Mouse (Mus musculus) left cerebral cortex, adult 6 months (tissue): Measurements from ENCODE around the gene Icam5. TPM values are rescaled to one million over a fixed set of nuclear protein-coding genes. Genes with fewer than 3 reads are reported as not detected.

Experiments used
- long read RNA-seq, 2 experiments: library from polyadenylated mRNA; unstranded; transcript quantifications; one replicate each; pipeline ENCODE4 v2.0.0; 2019 to 2020
- polyA plus RNA-seq: library from polyadenylated mRNA; unstranded; fragments of <200 nt; fragmentation: Nextera tagmentation; gene quantifications from 2 replicates; pipeline ENCODE4 v1.2.3, GENCODE M21; 2021

The Icam5 gene
- polyA plus RNA-seq, result 68.4 and 74.1 TPM in 2 replicates
- long read RNA-seq, experiment 1, transcript Icam5-201 (11 exons, 2,947 nt), result major isoform, 412 of 642 reads
- long read RNA-seq, experiment 1, partial matches to known transcripts, result 172 of 642 reads
- long read RNA-seq, experiment 1, other reads (novel, unspliced or antisense), result 58 of 642 reads
- long read RNA-seq, experiment 2, transcript Icam5-201 (11 exons, 2,947 nt), result major isoform, 66 of 152 reads
- long read RNA-seq, experiment 2, partial matches to known transcripts, result 76 of 152 reads
- long read RNA-seq, experiment 2, other reads (novel, unspliced or antisense), result 10 of 152 reads

GRCm38 (mm10) chr9:21031896-21032351 lies at the start of gene Icam5:
Gene Icam5 (plus strand): TSS chr9:21032073.

DNA sequence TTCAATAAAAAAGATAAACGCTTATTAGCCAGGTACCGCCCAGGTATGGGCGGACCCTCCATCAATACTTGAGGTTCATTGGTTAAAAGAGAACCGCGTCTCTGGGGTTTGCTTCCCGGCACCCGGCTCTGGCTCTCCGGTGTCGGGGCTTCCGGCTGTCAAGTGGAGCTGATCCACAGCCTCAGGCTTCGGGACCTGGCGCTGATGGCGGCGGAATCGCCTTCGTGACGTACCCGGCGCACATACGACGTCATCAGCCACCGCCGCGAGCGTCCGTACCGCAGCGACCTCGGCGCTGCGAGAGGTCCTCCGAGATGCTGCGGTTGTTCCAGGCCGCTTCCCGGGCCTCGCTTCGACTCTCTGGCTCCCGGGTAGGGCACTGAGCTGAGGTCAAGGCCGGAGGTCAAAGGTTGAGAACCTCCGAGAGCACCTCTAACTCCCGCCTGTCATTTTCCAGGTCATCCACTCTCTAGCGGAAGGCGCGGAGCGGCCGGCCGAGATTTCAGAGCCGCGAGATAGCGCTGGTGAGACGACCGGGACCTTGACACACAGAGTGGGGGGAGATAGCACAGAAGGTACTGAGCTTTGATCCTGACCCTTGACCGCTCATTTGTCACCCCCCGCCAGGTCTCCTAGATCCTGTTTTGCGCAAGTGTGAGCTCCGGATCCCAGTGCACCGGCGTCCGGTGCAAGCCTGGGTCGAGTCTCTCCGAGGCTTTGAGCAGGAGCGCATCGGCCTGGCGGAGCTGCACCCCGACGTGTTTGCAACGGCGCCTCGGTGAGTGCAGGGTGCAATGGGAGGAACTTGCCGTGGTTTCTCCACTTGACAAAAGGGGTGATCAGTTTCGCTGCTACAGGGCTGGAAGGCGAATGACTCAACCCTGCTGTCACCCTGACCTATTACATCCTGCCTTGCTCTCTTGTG lies 29.0 kb upstream of the Icam5 start, which contains the start of gene Mrpl4:
Mrpl4 (plus strand) TSS at position 112 of the 925 bp plus-strand sequence.

GRCm38 (mm10) chr9:21015571-21016130 lies 16.2 kb upstream of the Icam5 start, which contains the start of gene Icam1:
Gene Icam1 (plus strand): TSS chr9:21015985.

DNA sequence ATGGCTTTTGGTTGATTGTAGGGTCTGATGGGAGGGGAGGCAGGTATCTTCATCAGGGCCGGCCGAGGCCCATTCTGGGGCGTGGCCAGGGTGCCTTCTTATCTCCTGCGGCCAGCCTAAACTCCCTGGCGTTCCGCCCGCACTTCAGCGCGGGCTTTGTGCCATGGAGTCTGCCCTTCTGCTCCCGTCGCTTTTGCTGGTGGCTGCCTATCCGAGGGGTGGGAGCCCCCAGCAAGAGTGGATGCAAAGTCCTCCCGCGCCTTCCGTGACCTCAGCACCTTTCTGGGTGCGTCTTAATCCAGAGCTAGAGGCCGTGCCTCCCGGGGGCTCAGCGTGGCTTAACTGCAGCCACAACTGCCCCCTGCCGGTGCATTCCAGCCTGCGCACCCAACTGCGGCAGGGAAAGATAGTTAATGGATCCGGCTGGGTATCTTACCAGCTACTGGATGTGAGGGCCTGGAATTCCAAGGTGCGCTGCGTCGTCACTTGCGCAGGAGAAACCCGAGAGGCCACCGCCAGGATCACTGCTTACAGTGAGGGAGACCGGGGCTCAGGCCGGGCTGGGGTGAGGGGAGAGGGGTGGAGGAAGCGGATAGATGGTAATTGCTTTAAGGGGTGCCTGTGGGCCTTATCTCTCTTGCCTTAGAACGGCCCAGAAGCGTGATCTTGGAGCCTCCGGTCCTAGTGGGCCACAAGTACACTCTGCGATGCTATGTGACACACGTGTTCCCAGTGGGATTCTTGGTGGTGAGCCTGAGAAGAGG lies 2.4 kb upstream of the Icam5 start, which contains the start of gene Icam4:
Icam4 (plus strand) TSS at position 83 of the 764 bp plus-strand sequence.

DNA sequence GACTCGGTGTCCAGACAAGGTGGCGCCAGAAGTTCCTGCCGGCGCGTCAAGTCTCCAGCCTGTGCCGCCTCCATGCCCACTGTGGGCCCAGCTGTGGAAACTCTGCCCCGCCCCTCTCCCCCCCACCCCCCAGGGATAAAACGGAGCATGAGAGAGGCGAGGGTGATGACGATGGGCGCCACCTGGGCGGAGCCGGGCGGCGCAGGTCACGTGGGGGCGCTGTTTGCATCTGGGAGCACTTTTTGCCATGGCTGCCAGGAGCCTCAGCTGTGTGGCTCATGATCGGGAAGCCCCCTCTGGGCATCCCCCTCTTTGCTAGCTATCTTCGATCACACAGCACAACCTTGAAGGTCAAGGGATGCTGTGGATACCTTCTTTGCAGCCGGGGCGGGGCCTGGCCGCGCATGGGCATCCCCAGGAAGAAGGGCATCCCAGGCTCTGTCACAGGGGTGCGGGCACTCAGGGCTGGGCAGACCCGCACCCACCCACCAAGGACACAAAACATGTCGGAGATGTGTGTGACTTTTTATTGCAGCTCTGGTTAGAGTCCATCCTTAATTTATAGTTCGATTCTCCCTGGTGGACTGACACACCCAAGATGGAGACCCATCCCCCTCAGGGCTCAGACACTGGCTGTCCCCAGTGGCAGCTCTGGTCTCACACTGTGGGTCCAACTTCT lies 35.3 kb downstream of the Icam5 start, which contains the start of gene Zglp1:
Zglp1 (minus strand) TSS at position 88 of the 679 bp plus-strand sequence.

GRCm38 (mm10) chr9:21073044-21073840 lies 41.4 kb downstream of the Icam5 start, which contains the start of the genes Gm49373 and Fdx1l:
Gene Gm49373 (minus strand): TSS chr9:21073096.
Gene Fdx1l (minus strand): TSS chr9:21073614.

Other genes starting within 250 kb of the Icam5 start
- gene Col5a3, start 217.0 kb upstream of the Icam5 start, polyA plus RNA-seq, result 0.04 TPM in 1 of 2 replicates, not detected in the other
- gene Rdh8, start 213.6 kb upstream of the Icam5 start, polyA plus RNA-seq, result not detected in 2 replicates
- 31.5 and 53.5 TPM in 2 replicates for gene A230050P20Rik, start 163.4 kb upstream of the Icam5 start, polyA plus RNA-seq
- 18.3 and 24.4 TPM in 2 replicates for gene Angptl6, start 152.3 kb upstream of the Icam5 start, polyA plus RNA-seq
- 10.1 and 15.6 TPM in 2 replicates for gene Ppan, start 143.9 kb upstream of the Icam5 start, polyA plus RNA-seq
- gene Eif3g, start 133.4 kb upstream of the Icam5 start, polyA plus RNA-seq, result 173 and 203 TPM in 2 replicates
- 9.2 TPM in 2 replicates for gene Dnmt1, start 72.2 kb upstream of the Icam5 start, polyA plus RNA-seq
- 1.8 and 2.1 TPM in 2 replicates for gene S1pr2, start 55.3 kb upstream of the Icam5 start, polyA plus RNA-seq
- 126 and 147 TPM in 2 replicates for gene Mrpl4, start 29.3 kb upstream of the Icam5 start, polyA plus RNA-seq
- 1.4 and 1.5 TPM in 2 replicates for gene Icam1, start 16.1 kb upstream of the Icam5 start, polyA plus RNA-seq
- gene Icam4, start 2.7 kb upstream of the Icam5 start, polyA plus RNA-seq, result 3.2 and 3.8 TPM in 2 replicates
- not detected in 2 replicates for gene Zglp1, start 35.0 kb downstream of the Icam5 start, polyA plus RNA-seq
- 0.46 and 0.58 TPM in 2 replicates for gene Gm49373, start 41.0 kb downstream of the Icam5 start, polyA plus RNA-seq
- gene Fdx1l, start 41.5 kb downstream of the Icam5 start, polyA plus RNA-seq, result 212 and 230 TPM in 2 replicates
- gene Gm38431, start 59.9 kb downstream of the Icam5 start, polyA plus RNA-seq, result 5.8 and 7.4 TPM in 2 replicates
- 4.0 and 8.1 TPM in 2 replicates for gene Raver1, start 59.9 kb downstream of the Icam5 start, polyA plus RNA-seq
- 2.4 and 2.9 TPM in 2 replicates for gene Tyk2, start 99.2 kb downstream of the Icam5 start, polyA plus RNA-seq
- gene Cdc37, start 117.9 kb downstream of the Icam5 start, polyA plus RNA-seq, result 167 and 170 TPM in 2 replicates
- 29.6 and 36.5 TPM in 2 replicates for gene Pde4a, start 133.6 kb downstream of the Icam5 start, polyA plus RNA-seq
- gene Keap1, start 207.3 kb downstream of the Icam5 start, polyA plus RNA-seq, result 53.0 and 60.6 TPM in 2 replicates
- 18.4 and 20.5 TPM in 2 replicates for gene S1pr5, start 216.4 kb downstream of the Icam5 start, polyA plus RNA-seq
- gene Atg4d, start 233.2 kb downstream of the Icam5 start, polyA plus RNA-seq, result 44.5 and 53.2 TPM in 2 replicates